Mouse (Mus musculus) CD4-positive, CD25-positive, alpha-beta regulatory T cell, adult 2 months (primary cell): ENCODE data around the gene Zfp574.
"Not testable (repeated sequence)": the region's sequence is repeated elsewhere in the genome, so short reads cannot be mapped to it uniquely, and the experiment has no call there.

ENCODE experiments used
- DNase-seq: peaks from one replicate; pipeline ENCODE4 v3.0.0-alpha.2; 2012; ENCODE audit warnings: low read depth, low spot score

Zfp574 gene

GRCm38 (mm10) chr7:25071979-25072715 is at the start of gene Zfp574, which contains the start of gene Grik5:
Zfp574 (plus strand) TSS chr7:25072567.
Grik5 (minus strand) TSS chr7:25072346.
- DNase-seq, result no peak

GRCm38 (mm10) chr7:25025855-25026439 is 46.4 kb upstream of the Zfp574 start:
- DNase-seq, result no peak

GRCm38 (mm10) chr7:25026452-25026851 is 45.9 kb upstream of the Zfp574 start:
- no peak for DNase-seq

DNA sequence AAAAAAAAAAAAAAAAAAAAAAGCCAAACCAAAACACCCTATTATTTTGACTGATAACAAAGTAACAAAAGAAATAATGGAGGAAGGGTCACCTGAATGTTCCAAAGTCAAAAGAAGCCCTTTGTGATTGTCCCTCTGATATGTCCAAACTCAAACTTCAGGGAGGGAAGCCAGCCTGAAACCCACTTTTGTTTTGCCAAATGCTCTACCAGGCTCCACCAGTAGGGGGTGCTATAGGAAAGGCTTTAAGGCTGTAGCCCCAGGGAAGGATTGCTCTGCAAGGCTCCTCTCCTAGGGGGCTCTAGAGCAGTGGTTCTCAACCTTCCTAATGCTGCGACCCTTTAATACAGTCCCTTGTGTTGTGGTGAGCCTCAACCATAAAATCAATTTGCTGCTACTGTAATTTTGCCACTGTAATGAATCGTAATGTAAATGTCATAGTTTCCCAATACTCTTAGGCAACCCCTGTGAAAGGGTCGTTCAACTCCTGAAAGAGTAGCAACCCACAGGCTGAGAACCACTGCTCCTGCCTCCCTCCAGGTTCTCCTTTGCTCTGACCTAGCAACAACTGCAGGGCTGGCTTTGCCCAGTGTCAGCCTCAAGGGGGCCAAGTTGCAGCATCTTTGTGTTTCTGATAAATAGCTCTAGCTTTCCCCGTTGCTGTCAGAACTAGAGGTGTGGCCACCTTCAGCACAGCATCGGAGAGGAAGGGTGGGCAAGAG is 42.2 kb upstream of the Zfp574 start:
- peak; percentile 83 for DNase-seq

DNA sequence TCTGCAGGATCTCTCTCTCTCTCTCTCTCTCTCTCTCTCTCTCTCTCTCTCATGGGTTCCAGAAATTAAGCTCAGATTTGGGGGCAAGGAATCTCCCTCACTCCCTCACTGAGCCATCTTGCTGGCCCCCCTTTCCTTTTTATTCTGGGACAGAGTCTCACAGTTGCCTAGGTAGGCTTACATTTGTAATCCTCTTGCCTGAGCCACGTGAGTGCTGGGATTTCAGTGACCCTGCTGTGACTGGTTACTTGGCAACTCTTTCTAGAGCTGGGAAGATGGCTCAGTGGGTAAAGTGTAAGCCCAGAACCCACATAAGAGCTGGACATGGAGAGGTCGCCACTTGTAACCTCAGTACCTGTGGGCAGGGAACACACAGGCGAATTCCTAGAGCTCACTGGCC is 40.8 kb upstream of the Zfp574 start:
- DNase-seq, result no peak

- DNase-seq, result no peak
Observed at GRCm38 (mm10) chr7:25034796-25035195, 37.6 kb upstream of the Zfp574 start.

- peak; percentile 82 for DNase-seq
Observed at GRCm38 (mm10) chr7:25035916-25036315, 36.5 kb upstream of the Zfp574 start.

DNA sequence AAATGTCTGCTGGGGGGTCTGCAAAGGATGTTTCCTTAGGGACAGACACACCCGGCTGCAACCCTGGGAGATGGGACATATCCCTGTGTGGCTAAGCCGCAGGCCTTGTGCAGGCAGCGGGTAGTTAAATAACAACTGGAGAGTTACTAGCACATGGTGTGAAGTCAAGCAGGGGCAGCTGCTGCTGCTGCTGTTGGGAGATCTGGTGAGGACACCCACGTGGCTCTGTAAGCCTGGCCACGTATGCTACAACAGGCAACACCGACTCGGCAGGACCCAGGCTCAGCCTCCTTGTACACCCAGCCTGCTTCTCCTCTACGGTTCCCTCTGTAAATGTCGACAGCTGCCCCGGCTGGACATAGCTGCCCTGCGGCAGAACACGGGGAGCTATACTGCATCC is 30.4 kb upstream of the Zfp574 start:
- DNase-seq, result no peak

DNA sequence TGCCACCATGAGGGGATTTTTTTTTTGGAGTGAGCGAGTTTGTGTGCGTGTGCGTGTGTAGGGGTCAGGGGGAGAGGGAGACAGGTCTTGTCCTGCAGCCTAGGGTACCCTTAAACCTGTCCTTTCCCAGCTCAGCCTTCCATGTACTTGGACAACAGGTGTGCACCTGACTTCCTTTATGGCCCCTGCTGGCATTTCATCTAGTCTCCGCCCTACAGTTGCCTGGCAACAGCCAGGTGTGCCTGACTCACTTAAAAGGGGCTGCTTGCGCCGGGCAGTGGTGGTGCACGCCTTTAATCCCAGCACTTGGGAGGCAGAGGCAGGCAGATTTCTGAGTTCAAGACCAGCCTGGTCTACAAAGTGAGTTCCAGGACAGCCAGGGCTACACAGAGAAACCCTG is 27.8 kb upstream of the Zfp574 start:
- not testable (repeated sequence) for DNase-seq

- no peak for DNase-seq
Observed at GRCm38 (mm10) chr7:25047363-25047762, 25.0 kb upstream of the Zfp574 start.

GRCm38 (mm10) chr7:25049295-25049930 is 23.0 kb upstream of the Zfp574 start:
- no peak for DNase-seq

GRCm38 (mm10) chr7:25052587-25052986 is 19.8 kb upstream of the Zfp574 start:
- no peak for DNase-seq

- DNase-seq, result no peak
Observed at GRCm38 (mm10) chr7:25056951-25057350, 15.4 kb upstream of the Zfp574 start.

GRCm38 (mm10) chr7:25057888-25058287 is 14.5 kb upstream of the Zfp574 start:
- no peak for DNase-seq

- no peak for DNase-seq
Observed at GRCm38 (mm10) chr7:25058394-25058793, 14.0 kb upstream of the Zfp574 start.

DNA sequence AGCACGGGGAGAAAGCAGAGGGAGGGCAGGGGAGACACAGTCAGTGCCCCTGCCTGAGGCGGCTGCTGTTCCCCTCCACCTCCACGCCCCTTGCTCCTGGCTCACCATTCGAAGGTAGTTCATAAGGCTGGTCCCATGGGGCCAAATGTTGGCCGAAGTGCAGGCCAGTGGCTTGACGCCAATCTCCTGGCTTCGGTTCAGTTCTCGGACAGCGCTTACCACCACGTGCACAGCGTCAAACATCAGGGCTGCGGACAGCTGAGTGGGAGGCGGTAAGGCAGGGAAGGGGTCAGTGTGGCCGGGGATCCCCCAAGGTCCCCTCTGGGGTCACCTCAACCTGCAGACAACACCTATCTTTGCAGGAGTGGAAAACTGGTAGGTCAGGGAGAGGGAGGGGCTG is 13.5 kb upstream of the Zfp574 start:
- DNase-seq, result no peak

- no peak for DNase-seq
Observed at GRCm38 (mm10) chr7:25063346-25063745, 9.0 kb upstream of the Zfp574 start.

DNA sequence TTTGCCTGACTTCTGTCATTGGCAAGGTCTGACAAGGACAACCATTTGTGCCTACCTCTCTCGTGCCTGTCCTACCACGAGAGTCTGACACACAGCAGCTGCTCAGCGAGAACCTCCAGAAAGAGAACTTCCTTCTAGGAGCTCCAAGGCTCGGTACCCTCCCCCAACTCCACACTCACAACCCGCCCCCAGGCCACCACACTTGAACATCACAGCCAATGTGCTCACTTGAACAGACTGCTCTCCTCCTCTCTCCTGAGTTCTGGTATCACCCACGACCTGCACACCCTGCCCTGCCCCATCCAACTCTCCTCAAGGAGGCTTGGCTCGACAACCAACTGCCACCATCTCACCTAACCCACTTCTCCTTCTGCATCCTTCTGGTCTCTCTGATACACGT is 8.5 kb upstream of the Zfp574 start:
- DNase-seq, result no peak

DNA sequence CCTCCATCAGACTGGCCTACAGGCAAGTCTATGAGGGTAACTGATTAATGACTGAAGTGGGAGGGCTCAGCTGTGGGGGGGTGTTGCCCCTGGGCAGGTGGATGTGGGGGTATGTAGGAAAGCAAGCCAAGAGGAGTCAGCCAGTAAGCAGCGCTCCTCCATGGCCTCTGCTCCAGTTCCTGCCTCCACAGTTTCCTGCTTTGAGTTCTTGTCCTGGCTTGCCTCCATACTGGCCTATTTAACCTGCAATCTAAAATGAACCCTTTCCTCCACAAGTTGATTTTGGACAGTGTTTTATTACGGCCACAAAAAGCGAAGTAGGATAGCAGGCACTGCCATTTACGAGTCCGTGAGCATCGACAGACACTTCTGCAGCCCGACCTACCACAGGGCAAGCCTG is 5.0 kb upstream of the Zfp574 start:
- no peak for DNase-seq

GRCm38 (mm10) chr7:25067909-25068656 is 4.3 kb upstream of the Zfp574 start:
- no peak for DNase-seq

DNA sequence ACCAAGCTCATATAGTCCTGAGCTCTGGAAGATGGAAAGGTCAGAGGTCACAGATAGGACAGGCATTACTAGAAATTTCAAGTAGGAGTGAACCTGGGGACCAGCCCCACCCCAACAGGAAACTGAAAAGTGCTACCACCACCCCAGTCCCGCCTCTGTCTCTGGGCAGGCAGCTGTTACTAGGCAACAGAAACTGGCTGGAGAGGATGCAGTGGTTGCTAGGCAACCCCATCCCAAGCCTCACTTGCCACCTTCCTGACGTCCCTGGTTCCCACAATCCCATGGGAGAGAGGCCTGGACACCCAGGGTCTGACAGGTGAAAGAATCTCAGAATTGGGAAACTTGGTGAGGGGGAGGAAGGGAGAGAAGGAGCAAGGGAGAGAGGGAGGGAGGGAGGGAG is 3.6 kb upstream of the Zfp574 start:
- DNase-seq, result no peak
